Mouse (Mus musculus) left cerebral cortex, adult 2 months (tissue): ENCODE measurements around the gene Gm16867. TPM values are rescaled to one million over a fixed set of nuclear protein-coding genes. Genes with fewer than 3 reads are reported as not detected.

Source experiments
- total RNA-seq, 2 experiments: library from RNA; stranded (reverse); gene quantifications; 2 replicates each; pipeline ENCODE4 v1.2.3; 2021

Gene Gm16867
- total RNA-seq, 2 experiments from 2014 or later: 10.2 to 12.6 TPM

Other genes starting within 250 kb of the Gm16867 start
- gene Synb, start 209.1 kb downstream of the Gm16867 start, total RNA-seq: under 1 TPM in 1 of 2 experiments, not detected in 1; 0.09 TPM
- not detected for gene Gm27179, start 9.2 kb upstream of the Gm16867 start, total RNA-seq
- 10 to 100 TPM; 40.5 to 41.8 TPM for gene Entpd4b, start 52.1 kb upstream of the Gm16867 start, total RNA-seq